Mouse (Mus musculus) kidney, postnatal 0 days (tissue): ENCODE data around the gene Gna15. TPM values are rescaled to one million over a fixed set of nuclear protein-coding genes. Genes with fewer than 3 reads are reported as not detected.
A peak's percentile ranks its signal among the peaks of the same experiment; 100 is the strongest.

Source experiments
- ATAC-seq: fragments of 200-750 bp; cut with Nextera tagmentation; replicated peaks from 2 replicates; pipeline ENCODE4 v1.8.0; 2017; ENCODE audit warnings: low read depth, moderate number of reproducible peaks, moderate TSS enrichment, moderate library complexity; ENCODE audit not compliant: low FRiP score
- DNase-seq: peaks from one replicate; pipeline ENCODE4 v3.0.0-alpha.2; 2016; ENCODE audit warnings: low spot score
- H3K27ac ChIP-seq: fragments of 300-500 bp; sonication (generic); 2 replicates; pipeline ENCODE4 v1.5.1; 2014; ENCODE audit warnings: mild to moderate bottlenecking
- H3K27me3 ChIP-seq: fragments of 300-500 bp; sonication (generic); 2 replicates; pipeline ENCODE4 v1.6.1; 2014; ENCODE audit warnings: low read length, mixed read lengths; ENCODE audit not compliant: insufficient read depth
- H3K36me3 ChIP-seq: fragments of 300-500 bp; sonication (generic); 2 replicates; pipeline ENCODE4 v1.6.1; 2014; ENCODE audit warnings: low read length, mixed read lengths; ENCODE audit not compliant: insufficient read depth
- H3K4me1 ChIP-seq: fragments of 300-500 bp; sonication (generic); replicated peaks from 2 replicates; pipeline ENCODE4 v1.6.1; 2014; ENCODE audit warnings: antibody characterized with exemption, low read length, mixed read lengths; ENCODE audit not compliant: insufficient read depth
- H3K4me2 ChIP-seq: fragments of 300-500 bp; sonication (generic); 2 replicates; pipeline ENCODE4 v1.6.1; 2014; ENCODE audit warnings: mild to moderate bottlenecking, low read length, moderate library complexity, mixed read lengths
- H3K4me3 ChIP-seq: fragments of 300-500 bp; sonication (generic); replicated peaks from 2 replicates; pipeline ENCODE4 v1.5.1; 2014; ENCODE audit warnings: low read depth, low read length
- H3K9ac ChIP-seq: fragments of 300-500 bp; sonication (generic); 2 replicates; pipeline ENCODE4 v1.6.1; 2014; ENCODE audit warnings: low read depth, low read length
- H3K9me3 ChIP-seq: fragments of 300-500 bp; sonication (generic); replicated peaks from 2 replicates; pipeline ENCODE4 v1.6.1; 2016; ENCODE audit warnings: low read length, inconsistent platforms, mixed read lengths
- CTCF ChIP-seq: IDR thresholded peaks from 2 replicates; pipeline ENCODE4 v1.5.1; 2016; ENCODE audit warnings: antibody characterized with exemption, low read depth, mild to moderate bottlenecking, moderate library complexity
- WGBS: fragments of 180-500 bp; shearing (Covaris S2); extraction: QIAGEN DNeasy Blood & Tissue Kit; methylation state at CpG from one replicate; pipeline ENCODE4 v1.1.7; 2014; 5-methylcytosine and 5-hydroxymethylcytosine counted together
- polyA plus RNA-seq: library from polyadenylated mRNA; unstranded; fragments of >200 nt; fragmentation: Nextera tagmentation; extraction: Ambion mirVana; gene quantifications from 2 replicates; pipeline ENCODE4 v1.2.1, GENCODE M21; 2015

Gna15 gene
- polyA plus RNA-seq, 1 experiment from 2014 or later: 0.92 TPM

GRCm38 (mm10) chr10:81463531-81463930 is 60.5 kb downstream of the Gna15 start:
- 64% methylated on average over 4 of the region's 4 CpGs for WGBS
- no peaks in the 10 kb centered on the region for H3K36me3 ChIP-seq
- H3K9me3 ChIP-seq: no peaks in the 10 kb centered on the region
- ATAC-seq (no peak), DNase-seq (no peak)
- TF ChIP-seq CTCF: no peak
- H3K4me3 ChIP-seq: no peak overlapping the region
- no peak overlapping the region for H3K4me2 ChIP-seq
- H3K27ac ChIP-seq: no peak overlapping the region
- peaks cover 44% of the 10 kb centered on the region for H3K27me3 ChIP-seq
- H3K9ac ChIP-seq: no peak overlapping the region
- H3K4me1 ChIP-seq: peaks cover 9% of the 10 kb centered on the region

- WGBS: 72% methylated on average over 7 of the region's 7 CpGs
- Histone ChIP-seq H3K27ac (no peak overlapping the region), H3K27me3 (peaks cover 49% of the 10 kb centered on the region), H3K4me2 (no peak overlapping the region), H3K9ac (no peak overlapping the region), H3K9me3 (no peaks in the 10 kb centered on the region), H3K36me3 (no peaks in the 10 kb centered on the region), H3K4me1 (peaks cover 9% of the 10 kb centered on the region), H3K4me3 (no peak overlapping the region)
- no peak for TF ChIP-seq CTCF
- no peak for DNase-seq
- ATAC-seq: no peak
These were observed 61.1 kb downstream of the Gna15 start for GRCm38 (mm10) chr10:81462917-81463316.

GRCm38 (mm10) chr10:81462415-81462804 is 61.6 kb downstream of the Gna15 start:
- H3K9ac ChIP-seq: no peak overlapping the region
- peaks cover 54% of the 10 kb centered on the region for H3K27me3 ChIP-seq
- peak overlapping the region; percentile 27; the same call in 1 of the 2 replicates for H3K4me2 ChIP-seq
- TF ChIP-seq CTCF: no peak
- H3K9me3 ChIP-seq: no peaks in the 10 kb centered on the region
- H3K36me3 ChIP-seq: no peaks in the 10 kb centered on the region
- DNase-seq (no peak), ATAC-seq (no peak)
- 35% methylated on average over 7 of the region's 7 CpGs for WGBS
- H3K4me1 ChIP-seq: peaks cover 9% of the 10 kb centered on the region
- H3K4me3 ChIP-seq: no peak overlapping the region
- no peak overlapping the region for H3K27ac ChIP-seq

GRCm38 (mm10) chr10:81461673-81462414 is 62.2 kb downstream of the Gna15 start:
- ATAC-seq (no peak), DNase-seq (no peak)
- no peak overlapping the region for H3K27ac ChIP-seq
- H3K4me1 ChIP-seq: peaks cover 9% of the 10 kb centered on the region
- 5% methylated on average over 16 of the region's 16 CpGs for WGBS
- TF ChIP-seq CTCF: no peak
- H3K36me3 ChIP-seq: no peaks in the 10 kb centered on the region
- peak overlapping the region; percentile 27; the same call in 1 of the 2 replicates for H3K4me2 ChIP-seq
- H3K27me3 ChIP-seq: peaks cover 55% of the 10 kb centered on the region
- no peak overlapping the region for H3K9ac ChIP-seq
- H3K9me3 ChIP-seq: no peaks in the 10 kb centered on the region
- H3K4me3 ChIP-seq: no peak overlapping the region

- H3K4me3 ChIP-seq: no peak overlapping the region
- H3K4me1 ChIP-seq: peaks cover 9% of the 10 kb centered on the region
- DNase-seq (no peak), ATAC-seq (no peak)
- H3K4me2 ChIP-seq: no peak overlapping the region
- H3K27ac ChIP-seq: no peak overlapping the region
- no peak overlapping the region for H3K9ac ChIP-seq
- 41% methylated on average over 11 of the region's 11 CpGs for WGBS
- peaks cover 55% of the 10 kb centered on the region for H3K27me3 ChIP-seq
- no peaks in the 10 kb centered on the region for H3K36me3 ChIP-seq
- no peaks in the 10 kb centered on the region for H3K9me3 ChIP-seq
- TF ChIP-seq CTCF: no peak
These were observed 63.1 kb downstream of the Gna15 start for GRCm38 (mm10) chr10:81460951-81461350.

GRCm38 (mm10) chr10:81460471-81460870 is 63.6 kb downstream of the Gna15 start:
- Histone ChIP-seq H3K4me2 (no peak overlapping the region), H3K36me3 (no peaks in the 10 kb centered on the region), H3K27me3 (peaks cover 52% of the 10 kb centered on the region), H3K4me3 (no peak overlapping the region), H3K9me3 (no peaks in the 10 kb centered on the region), H3K9ac (no peak overlapping the region), H3K27ac (no peak overlapping the region), H3K4me1 (peaks cover 9% of the 10 kb centered on the region)
- no peak for TF ChIP-seq CTCF
- WGBS: 28% methylated on average over 20 of the region's 20 CpGs
- ATAC-seq (no peak), DNase-seq (no peak)
